Mouse (Mus musculus) frontal cortex, postnatal 14 days (tissue): ENCODE results near the gene Khdrbs2.
"Not testable (repeated sequence)": the region's sequence is repeated elsewhere in the genome, so short reads cannot be mapped to it uniquely, and the experiment has no call there.

Source experiments
- DNase-seq, 2 experiments: peaks; one replicate each; pipeline ENCODE4 v3.0.0; 2022; ENCODE audit warnings: low spot score in 2 of 2

The Khdrbs2 gene

DNA sequence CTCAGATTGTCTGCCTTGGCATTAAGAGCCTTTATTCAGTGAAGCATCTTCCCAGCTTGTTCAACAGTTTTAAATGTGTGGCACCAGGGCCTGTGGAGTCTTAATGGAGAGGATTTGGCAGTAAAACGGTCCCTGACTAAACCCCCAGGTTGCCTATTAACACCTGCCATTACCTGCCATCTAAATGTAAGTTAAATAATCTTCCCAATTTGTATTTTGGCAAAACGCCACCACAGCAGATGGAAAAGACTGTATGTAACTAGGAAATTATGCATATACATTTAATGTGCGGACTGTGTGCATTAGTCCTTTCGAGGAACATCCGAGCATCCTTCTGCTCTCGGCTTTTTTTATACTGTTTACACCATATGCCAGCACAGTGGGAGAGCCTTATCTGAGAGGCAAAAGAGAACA is 290.6 kb downstream of the Khdrbs2 start:
- DNase-seq: peak in 1 of 2 experiments; percentile 21

DNA sequence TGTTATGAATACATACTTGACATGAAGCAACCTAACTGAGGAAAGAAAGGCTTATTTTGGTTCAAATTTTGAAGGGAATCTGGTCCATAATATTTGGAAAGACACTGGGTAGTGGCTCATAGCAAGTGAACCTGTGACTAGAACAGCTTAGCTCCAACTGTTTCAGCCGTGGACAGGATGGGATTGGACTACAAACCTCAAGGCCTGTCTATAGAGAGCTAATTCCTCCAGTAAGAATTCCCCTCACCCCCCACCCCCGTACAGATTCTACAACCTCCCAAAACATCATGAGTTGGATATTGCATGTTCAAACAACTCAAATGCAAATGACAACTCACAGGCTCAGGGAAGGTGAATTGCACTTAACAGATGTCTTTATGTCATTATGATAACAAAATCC is 298.5 kb downstream of the Khdrbs2 start:
- DNase-seq: no peak

DNA sequence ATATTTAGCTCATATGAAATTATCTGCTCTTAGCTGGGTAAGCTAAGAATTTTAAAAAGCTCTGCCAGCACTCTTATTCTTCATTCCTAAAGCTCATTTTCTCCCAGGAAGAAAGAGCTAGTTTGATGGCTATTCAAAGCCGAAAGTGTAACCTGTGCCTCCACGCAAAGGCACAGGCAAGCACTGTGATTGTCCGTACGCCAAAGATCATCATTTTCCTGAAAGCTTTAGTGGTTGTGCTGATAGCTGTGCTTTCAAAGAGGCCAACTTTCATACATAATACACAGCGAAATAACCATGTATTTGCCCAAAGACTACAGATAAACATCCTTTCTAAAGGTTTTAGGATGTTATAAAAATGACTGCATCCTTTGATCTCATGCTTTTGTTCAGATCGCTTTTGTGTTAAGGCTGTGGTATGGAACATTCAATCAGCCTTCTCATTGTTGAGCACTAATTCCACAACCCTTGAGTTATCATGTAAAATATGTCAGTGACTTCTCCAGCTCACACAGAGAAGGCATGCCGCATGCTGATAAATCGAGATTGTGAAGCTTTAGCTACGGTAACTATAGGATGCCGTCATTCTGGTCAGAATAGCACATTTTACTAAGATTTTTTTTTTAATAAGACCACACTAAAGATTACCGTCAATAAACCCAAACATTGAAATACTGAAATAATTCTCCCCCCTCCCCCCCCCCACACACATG is 299.1 kb downstream of the Khdrbs2 start:
- no peak for DNase-seq

DNA sequence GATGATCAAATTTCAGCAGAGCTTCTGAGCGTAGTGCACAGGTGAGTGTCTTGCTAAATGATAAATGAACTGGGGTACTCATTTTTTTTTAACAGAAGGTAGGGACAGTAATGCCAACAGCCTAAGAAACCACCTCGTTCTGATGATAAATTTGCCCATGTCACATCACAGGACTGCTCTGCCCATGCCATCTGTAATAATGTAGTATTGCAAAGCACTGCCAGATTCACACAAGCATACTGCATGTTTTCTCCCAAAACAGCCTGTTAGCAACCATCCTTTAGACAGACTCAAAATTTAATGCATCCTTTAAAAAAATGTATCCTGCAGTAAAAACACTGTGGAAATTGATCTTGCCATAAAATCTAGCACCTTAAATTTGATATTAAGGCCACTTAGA is 315.4 kb downstream of the Khdrbs2 start:
- no peak for DNase-seq

DNA sequence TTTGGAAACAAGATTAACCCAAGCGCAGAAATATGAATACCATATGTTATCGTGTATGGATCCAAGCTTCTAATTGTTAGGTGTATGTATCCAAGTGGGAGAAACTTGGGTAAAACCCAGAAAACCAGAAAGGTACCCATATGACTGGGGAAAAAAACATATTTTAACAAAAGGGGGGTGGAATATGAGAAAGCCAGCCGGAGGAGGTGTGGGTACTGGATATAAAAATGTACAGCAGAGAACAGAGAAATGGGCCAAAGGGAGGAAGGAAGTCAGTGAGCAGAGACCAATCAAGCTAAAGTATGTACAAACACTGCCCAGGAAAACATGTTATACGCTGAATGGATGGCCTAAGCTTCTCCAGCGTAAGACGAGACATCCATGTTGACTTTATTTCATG is 330.9 kb downstream of the Khdrbs2 start:
- no peak for DNase-seq

DNA sequence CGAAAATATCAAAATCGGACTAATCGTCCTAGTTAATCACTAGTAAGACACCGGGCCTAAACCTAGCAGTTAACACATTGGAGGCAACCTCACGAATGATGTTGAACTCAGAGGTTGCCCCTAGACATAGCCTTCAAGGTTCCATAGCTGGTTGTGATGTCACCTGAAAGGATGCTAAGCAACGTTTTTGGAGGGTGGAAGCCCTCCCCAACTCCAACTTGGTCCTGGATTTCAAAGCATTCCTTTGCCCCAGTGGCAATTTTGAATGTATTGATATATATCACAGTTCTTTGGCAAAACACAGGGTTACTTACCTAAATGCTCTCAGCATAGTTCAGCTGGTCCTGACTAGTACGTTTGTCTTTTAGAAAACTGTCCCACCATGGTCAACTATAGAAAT is 374.7 kb downstream of the Khdrbs2 start, which contains the start of gene Gm5415:
Gene Gm5415 (minus strand): TSS at position 101 of the 400 bp plus-strand sequence.
- DNase-seq: not testable (repeated sequence)

DNA sequence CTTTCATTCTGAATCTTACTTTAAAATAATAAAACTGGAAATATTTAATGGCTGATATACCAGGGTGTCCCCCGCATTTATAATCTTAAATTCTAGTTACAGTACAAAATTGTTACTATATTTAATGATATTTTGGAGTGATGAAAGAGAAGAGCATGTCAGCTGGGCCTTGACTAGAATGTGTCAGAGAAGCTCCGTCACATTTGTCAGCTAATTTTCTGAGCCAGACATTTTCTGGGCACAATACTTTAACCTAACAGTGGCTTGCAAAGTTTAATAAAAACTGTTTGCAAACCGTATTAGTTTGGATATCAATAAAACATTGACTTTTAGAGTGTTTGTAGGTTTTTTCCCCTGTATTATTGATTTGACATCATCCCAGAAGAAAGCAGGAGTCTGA is 380.9 kb downstream of the Khdrbs2 start:
- DNase-seq: no peak

DNA sequence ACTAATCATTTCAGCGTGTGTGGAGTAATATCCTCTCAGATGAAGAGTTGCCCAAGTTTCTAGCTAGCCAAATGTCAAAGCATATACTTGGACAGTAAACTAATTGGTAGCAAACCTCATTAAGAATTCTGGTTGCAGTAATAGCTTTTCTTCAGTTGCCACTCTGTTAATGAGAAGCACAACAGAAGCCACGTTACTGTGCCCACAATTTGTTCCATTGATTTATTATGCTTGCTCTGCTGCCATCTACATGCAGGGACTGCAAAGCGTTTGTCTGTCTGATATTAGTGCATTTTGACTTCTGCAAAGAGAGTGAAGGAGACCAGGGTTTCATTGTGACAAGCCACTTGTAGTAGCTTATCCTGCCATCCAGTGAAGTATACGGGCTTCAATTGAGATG is 381.4 kb downstream of the Khdrbs2 start:
- no peak for DNase-seq

DNA sequence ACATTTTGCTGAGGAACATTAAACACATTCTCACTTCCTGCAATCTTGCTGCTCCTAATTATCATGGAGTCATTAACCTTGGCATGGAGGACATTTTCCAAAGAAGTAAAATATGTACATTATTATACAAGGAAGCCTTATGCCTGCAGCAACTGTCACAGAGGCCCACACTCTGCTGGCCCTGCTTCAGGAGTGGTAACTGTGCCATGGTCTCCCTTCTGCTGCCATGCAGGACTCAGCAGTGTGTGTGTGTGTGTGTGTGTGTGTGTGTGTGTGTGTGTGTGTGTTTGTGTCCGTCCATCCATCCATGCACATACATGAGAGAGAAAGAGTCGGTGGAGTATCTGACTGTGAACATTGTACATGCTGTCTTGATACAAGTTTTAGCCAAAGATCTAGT is 396.4 kb downstream of the Khdrbs2 start:
- no peak for DNase-seq

DNA sequence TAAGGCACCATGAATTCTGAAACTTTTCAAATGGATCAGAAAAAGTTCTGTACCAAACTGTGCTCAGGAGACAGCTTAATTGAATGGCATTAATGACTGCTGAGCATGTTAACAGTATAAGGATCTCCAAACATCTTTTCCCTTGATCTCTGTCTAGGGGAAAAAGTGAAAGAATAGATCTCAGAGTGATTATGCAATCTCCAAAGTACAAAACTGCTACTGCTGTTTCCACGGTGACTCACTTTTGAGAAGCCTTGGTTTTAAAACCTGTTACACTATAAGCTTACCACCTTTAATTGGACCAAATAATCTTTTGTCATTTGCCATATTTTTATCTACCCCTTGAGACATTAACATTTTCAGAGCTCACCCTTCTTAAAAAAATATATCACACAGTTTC is 453.5 kb downstream of the Khdrbs2 start:
- no peak for DNase-seq

DNA sequence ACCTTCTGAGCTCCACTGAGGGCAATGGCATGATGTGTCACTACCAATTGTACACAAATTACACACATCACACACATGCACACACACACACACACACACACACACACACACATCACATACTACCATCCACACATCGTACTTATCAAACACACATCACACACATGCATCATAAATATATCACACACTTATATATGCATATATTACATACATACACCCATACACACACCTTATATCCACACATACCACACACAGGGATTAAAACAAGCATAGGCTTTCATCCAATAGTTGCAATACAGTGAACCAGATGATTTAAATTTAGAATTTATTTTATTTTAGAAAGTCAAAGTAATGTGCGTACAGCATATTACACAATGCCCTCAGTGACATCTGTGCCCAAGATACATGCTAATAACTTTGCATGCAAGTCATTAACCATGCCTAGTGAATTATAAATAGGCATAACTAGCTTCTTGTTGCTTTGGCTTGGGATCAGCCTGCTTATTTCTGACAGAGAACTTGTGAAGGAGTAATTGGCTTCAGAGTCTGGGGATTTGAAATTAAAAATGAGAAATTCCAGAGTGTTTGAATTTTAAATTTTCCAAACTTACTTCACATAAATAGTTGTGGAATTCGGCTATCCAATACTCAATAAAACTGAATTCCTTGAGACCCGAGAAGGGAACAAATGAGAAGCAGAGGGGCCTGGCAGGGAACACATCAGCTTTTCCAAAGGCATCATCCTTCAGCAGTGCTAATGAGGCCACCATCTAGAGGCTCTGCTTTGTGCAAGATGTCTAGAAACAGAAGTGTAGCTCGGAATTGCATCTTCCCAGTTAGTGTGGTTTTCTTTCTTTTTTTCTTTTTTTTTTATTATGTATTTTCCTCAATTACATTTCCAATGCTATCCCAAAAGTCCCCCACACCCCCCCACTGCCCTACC is 460.2 kb downstream of the Khdrbs2 start:
- no peak for DNase-seq

DNA sequence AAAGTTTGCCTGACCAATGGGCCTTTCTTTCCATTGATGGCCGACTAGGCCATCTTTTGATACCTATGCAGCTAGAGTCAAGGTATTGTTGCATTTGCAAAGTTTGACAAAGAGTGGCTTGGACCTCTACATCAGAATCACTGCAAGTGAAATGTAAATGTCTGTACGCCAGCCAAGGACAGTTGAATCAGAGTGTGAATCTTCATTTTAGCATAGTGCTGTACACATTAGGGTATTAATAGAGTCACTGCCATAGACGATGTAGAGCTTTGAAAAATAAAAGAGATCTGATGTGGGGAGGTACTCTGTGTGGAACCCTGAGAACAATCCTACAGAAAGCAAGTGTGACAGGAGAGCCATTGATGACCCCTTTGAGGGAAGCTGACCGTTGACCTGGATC is 460.9 kb downstream of the Khdrbs2 start:
- no peak for DNase-seq

DNA sequence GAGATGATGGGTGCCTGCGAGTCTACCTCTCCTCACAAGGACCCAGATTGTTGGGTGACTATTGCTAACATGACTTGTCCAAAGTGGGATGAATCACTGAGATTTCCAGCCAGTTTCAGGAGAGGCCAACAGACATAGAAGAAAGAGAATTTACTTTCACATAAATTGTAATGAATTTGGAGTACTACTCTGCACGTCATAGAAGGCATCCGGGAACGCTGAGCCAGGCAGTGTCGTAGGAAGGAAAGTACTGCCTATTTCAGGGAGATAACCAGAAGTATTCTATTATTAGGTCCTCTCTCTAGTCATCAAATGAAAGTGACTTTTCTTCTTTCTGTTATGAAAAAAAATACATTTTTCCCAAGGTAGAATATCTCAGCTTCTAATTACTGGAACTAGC is 466.6 kb downstream of the Khdrbs2 start:
- no peak for DNase-seq

DNA sequence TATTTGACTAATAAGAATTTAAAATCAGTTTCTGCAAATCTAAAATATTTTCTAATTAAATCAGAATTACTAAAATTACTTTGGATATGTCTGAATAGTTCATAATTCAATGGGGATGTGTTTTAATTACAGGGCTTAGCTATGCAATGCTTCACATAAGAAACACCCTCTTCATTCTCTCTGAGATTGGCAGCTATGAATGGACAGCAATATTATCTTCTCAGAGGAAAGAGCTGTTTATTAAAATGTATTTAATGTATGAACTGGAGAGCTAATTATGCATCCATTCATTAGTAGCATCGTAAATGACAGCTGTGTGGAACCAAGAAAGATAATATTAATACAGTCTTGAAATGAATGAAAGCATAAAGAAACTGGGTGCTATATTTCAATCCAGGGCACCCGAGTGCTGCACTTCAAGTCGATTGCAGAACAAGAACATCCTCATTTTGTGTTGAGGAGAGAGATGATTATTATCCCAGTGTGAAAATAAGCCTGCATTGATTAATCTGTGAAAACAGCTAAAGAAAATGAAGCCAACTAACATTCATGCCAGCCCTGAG is 477.2 kb downstream of the Khdrbs2 start:
- DNase-seq: no peak

DNA sequence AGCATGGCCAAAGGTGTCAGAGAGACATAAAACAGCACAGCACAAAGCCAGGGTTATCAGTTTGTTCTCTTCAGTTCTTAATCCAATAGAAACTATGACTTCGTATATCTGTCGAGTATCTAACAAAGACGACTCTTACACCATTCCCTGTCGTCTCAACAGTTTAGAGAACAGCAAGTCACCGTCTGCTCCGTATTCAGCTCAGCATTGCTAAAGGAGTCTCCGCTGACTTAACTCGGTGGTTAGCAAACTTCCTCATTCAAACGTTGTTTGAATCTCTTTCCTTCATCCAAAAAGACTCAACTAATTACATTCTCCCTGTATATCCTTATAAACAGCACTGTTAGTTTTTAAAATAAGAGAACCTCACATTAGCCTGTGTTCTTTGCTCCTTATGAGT is 521.3 kb downstream of the Khdrbs2 start:
- DNase-seq: no peak

DNA sequence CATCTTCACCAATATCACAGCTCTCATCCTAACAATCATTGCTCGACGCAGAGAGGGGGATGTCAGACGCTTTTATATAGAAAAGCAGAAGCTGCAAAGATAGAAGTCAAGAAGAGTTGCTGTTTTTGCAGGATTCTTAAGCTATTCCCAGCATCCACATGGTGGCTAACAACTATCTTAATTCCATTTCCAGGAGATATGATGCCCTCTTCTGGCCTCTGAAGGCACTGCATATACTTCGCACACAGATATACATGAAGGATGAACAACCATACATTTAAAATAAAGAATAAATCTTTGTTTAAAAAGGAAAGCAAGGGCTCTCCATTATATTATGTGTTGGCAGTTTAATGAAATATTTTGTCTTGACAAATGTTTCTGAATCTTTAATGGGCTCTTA is 527.6 kb downstream of the Khdrbs2 start:
- no peak for DNase-seq

DNA sequence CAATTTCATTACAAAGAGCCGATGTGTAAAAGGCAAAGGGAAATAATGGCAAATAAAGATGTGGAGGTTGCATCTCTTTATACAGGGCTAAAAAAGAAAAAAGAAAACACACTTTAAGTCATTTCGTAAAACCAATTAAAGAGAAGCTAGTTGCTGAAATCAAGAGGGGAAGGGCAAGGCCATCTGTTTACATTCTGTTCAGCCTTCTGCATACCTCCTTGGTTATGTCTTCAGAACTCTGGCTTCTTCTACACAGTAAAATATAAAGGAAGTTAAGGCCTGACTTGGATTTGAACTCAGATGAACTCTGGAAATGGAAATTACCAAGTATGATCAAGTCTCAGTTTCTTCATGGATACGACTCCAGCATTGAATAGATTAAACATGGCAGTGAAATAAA is 528.8 kb downstream of the Khdrbs2 start:
- DNase-seq: no peak
